Mouse (Mus musculus) midbrain, embryonic 14.5 days (tissue): ENCODE measurements around the gene Ptcra. TPM values are rescaled to one million over a fixed set of nuclear protein-coding genes. Genes with fewer than 3 reads are reported as not detected.
A peak's percentile ranks its signal among the peaks of the same experiment; 100 is the strongest.

Source experiments
- ATAC-seq: fragments of 200-750 bp; cut with Nextera tagmentation; 2 replicates; pipeline ENCODE4 v1.8.0; 2017; ENCODE audit warnings: moderate number of reproducible peaks, moderate library complexity; ENCODE audit not compliant: low FRiP score, low TSS enrichment
- DNase-seq: peaks from one replicate; pipeline ENCODE4 v3.0.0-alpha.2; 2015
- H3K27ac ChIP-seq: fragments of 300-500 bp; sonication (generic); replicated peaks from 2 replicates; pipeline ENCODE4 v1.5.1; 2014; ENCODE audit warnings: mild to moderate bottlenecking, low read depth, low read length, moderate library complexity
- H3K27me3 ChIP-seq: fragments of 300-500 bp; sonication (generic); 2 replicates; pipeline ENCODE4 v1.6.1; 2014; ENCODE audit warnings: low read length, control low read depth, mixed read lengths; ENCODE audit not compliant: control insufficient read depth, insufficient read depth
- H3K36me3 ChIP-seq: fragments of 300-500 bp; sonication (generic); 2 replicates; pipeline ENCODE4 v1.6.1; 2014; ENCODE audit warnings: low read length, control low read depth; ENCODE audit not compliant: control insufficient read depth, insufficient read depth
- H3K4me1 ChIP-seq: fragments of 300-500 bp; sonication (generic); 2 replicates; pipeline ENCODE4 v1.6.1; 2014; ENCODE audit warnings: mild to moderate bottlenecking, antibody characterized with exemption, low read length, control low read depth; ENCODE audit not compliant: control insufficient read depth, insufficient read depth
- H3K4me2 ChIP-seq: fragments of 300-500 bp; sonication (generic); 2 replicates; pipeline ENCODE4 v1.6.1; 2014; ENCODE audit warnings: mild to moderate bottlenecking, low read length, moderate library complexity
- H3K4me3 ChIP-seq: fragments of 300-500 bp; sonication (generic); replicated peaks from 2 replicates; pipeline ENCODE4 v1.5.1; 2014; ENCODE audit warnings: low read depth, low read length
- H3K9ac ChIP-seq: fragments of 300-500 bp; sonication (generic); replicated peaks from 2 replicates; pipeline ENCODE4 v1.6.1; 2014; ENCODE audit warnings: mild to moderate bottlenecking, low read length, moderate library complexity
- H3K9me3 ChIP-seq: fragments of 300-500 bp; sonication (generic); 2 replicates; pipeline ENCODE4 v1.6.1; 2016; ENCODE audit warnings: low read length, control low read depth, mixed read lengths; ENCODE audit not compliant: control insufficient read depth
- WGBS: fragments of 180-500 bp; shearing (Covaris S2); extraction: QIAGEN DNeasy Blood & Tissue Kit; methylation state at CpG from one replicate; pipeline ENCODE4 v1.1.7; 2014; 5-methylcytosine and 5-hydroxymethylcytosine counted together
- polyA plus RNA-seq: library from polyadenylated mRNA; unstranded; fragments of >200 nt; fragmentation: Nextera tagmentation; extraction: Ambion mirVana; gene quantifications from 2 replicates; pipeline ENCODE4 v1.2.1, GENCODE M21; 2014

Ptcra gene
- polyA plus RNA-seq, 1 experiment from 2014 or later = 0.22 TPM

- Histone ChIP-seq H3K27me3 (no peaks in the 10 kb centered on the region), H3K4me1 (peaks cover 16% of the 10 kb centered on the region), H3K9me3 (no peaks in the 10 kb centered on the region), H3K27ac (peak within 1 kb of the TSS; percentile 77), H3K36me3 (peaks cover 22% of the 10 kb centered on the region), H3K4me3 (peak within 1 kb of the TSS; percentile 93), H3K4me2 (peak within 1 kb of the TSS; percentile 99), H3K9ac (peak within 1 kb of the TSS; percentile 80)
- WGBS = 8% methylated on average over 36 of the region's 36 CpGs
- ATAC-seq = peak; percentile 92
- DNase-seq = peak; percentile 97
Observed at GRCm38 (mm10) chr17:46710959-46711597, 52.4 kb downstream of the Ptcra start, which contains the start of gene Pex6. Pex6 (plus strand) TSS chr17:46711463.

- Histone ChIP-seq H3K27ac (no peak overlapping the region), H3K36me3 (no peaks in the 10 kb centered on the region), H3K27me3 (no peaks in the 10 kb centered on the region), H3K4me3 (no peak overlapping the region), H3K4me1 (peaks cover 18% of the 10 kb centered on the region), H3K9ac (no peak overlapping the region), H3K4me2 (no peak overlapping the region), H3K9me3 (no peaks in the 10 kb centered on the region)
- DNase-seq = no peak
- WGBS = 94% methylated on average over 14 of the region's 14 CpGs
- no peak for ATAC-seq
Observed at GRCm38 (mm10) chr17:46706375-46707089, 57.0 kb downstream of the Ptcra start.

Other genes with a start within 250 kb of the Ptcra start
- 13.6 and 20.6 TPM in 2 replicates for gene Cul9, start 217.3 kb downstream of the Ptcra start, polyA plus RNA-seq
- gene Srf, start 207.5 kb downstream of the Ptcra start, polyA plus RNA-seq = 4.2 and 5.9 TPM in 2 replicates
- 19.6 and 20.0 TPM in 2 replicates for gene Ptk7, start 134.2 kb downstream of the Ptcra start, polyA plus RNA-seq
- gene Klc4, start 117.7 kb downstream of the Ptcra start, polyA plus RNA-seq = 32.8 and 33.4 TPM in 2 replicates
- 73.2 and 78.0 TPM in 2 replicates for gene Mrpl2, start 117.5 kb downstream of the Ptcra start, polyA plus RNA-seq
- gene Cul7, start 113.4 kb downstream of the Ptcra start, polyA plus RNA-seq = 32.3 and 32.9 TPM in 2 replicates
- 35.3 and 40.5 TPM in 2 replicates for gene Rrp36, start 89.4 kb downstream of the Ptcra start, polyA plus RNA-seq
- 240 and 297 TPM in 2 replicates for gene Mea1, start 84.9 kb downstream of the Ptcra start, polyA plus RNA-seq
- 141 and 150 TPM in 2 replicates for gene Klhdc3, start 82.8 kb downstream of the Ptcra start, polyA plus RNA-seq
- gene Ppp2r5d, start 58.6 kb downstream of the Ptcra start, polyA plus RNA-seq = 68.3 and 81.4 TPM in 2 replicates
- gene Pex6, start 52.2 kb downstream of the Ptcra start, polyA plus RNA-seq = 20.2 and 24.5 TPM in 2 replicates
- 0.71 and 0.85 TPM in 2 replicates for gene Gnmt, start 34.5 kb downstream of the Ptcra start, polyA plus RNA-seq
- gene Cnpy3, start 11.5 kb downstream of the Ptcra start, polyA plus RNA-seq = 57.3 and 59.5 TPM in 2 replicates
- 56.7 and 64.7 TPM in 2 replicates for gene 2310039H08Rik, start 8.9 kb upstream of the Ptcra start, polyA plus RNA-seq
- 74.3 and 96.8 TPM in 2 replicates for gene Rpl7l1, start 19.0 kb upstream of the Ptcra start, polyA plus RNA-seq
- gene Bicral, start 94.8 kb upstream of the Ptcra start, polyA plus RNA-seq = 10.2 and 11.6 TPM in 2 replicates
- 62.8 and 67.6 TPM in 2 replicates for gene Tbcc, start 127.0 kb upstream of the Ptcra start, polyA plus RNA-seq
- not detected in 2 replicates for gene Prph2, start 146.7 kb upstream of the Ptcra start, polyA plus RNA-seq
- gene Ubr2, start 246.8 kb upstream of the Ptcra start, polyA plus RNA-seq = 19.7 and 24.1 TPM in 2 replicates